Mouse (Mus musculus): ENCODE data around the gene Ptn. TPM values are rescaled to one million over a fixed set of nuclear protein-coding genes. Genes with fewer than 3 reads are reported as not detected.

Gene Ptn
- polyA plus RNA-seq, 1 experiment from 2014 or later = 262 TPM

Small RNA genes within 50 kb of the gene (microRNA-seq; reads per million reads assigned to microRNA genes)
- gene Gm25111 = not detected
